Mouse (Mus musculus) CH12.LX (cell line): ENCODE measurements around the gene 4930535I16Rik.

ENCODE experiments used
- CHD2 ChIP-seq: IDR thresholded peaks from 2 replicates; pipeline ENCODE4 v1.6.1; 2011; ENCODE audit warnings: low read length, improper control_type of control experiment
- CTCF ChIP-seq, 2 experiments: IDR thresholded peaks in 1 of 2; conservative IDR thresholded peaks in 1 of 2; 2 replicates each; pipeline ENCODE4 v1.5.1; 2011 to 2012; ENCODE audit warnings: low read depth in 2 of 2, low read length in 2 of 2, improper control_type of control experiment in 1 of 2, inconsistent platforms in 1 of 2, mild to moderate bottlenecking in 1 of 2, moderate library complexity in 1 of 2
- ELF1 ChIP-seq: IDR thresholded peaks from 2 replicates; pipeline ENCODE4 v1.6.1; 2014; ENCODE audit warnings: low read depth, mild to moderate bottlenecking, inconsistent platforms, low read length, improper control_type of control experiment
- EP300 ChIP-seq: IDR thresholded peaks from 2 replicates; pipeline ENCODE4 v1.6.1; 2011; ENCODE audit warnings: low read length, improper control_type of control experiment
- HCFC1 ChIP-seq: IDR thresholded peaks from 2 replicates; pipeline ENCODE4 v1.6.1; 2012; ENCODE audit warnings: low read depth, mild to moderate bottlenecking, inconsistent platforms, low read length, improper control_type of control experiment
- MAX ChIP-seq: IDR thresholded peaks from 2 replicates; pipeline ENCODE4 v1.6.1; 2011; ENCODE audit warnings: low read length, improper control_type of control experiment
- MEF2A ChIP-seq: IDR thresholded peaks from 2 replicates; pipeline ENCODE4 v1.6.1; 2014; ENCODE audit warnings: low read depth, mild to moderate bottlenecking, inconsistent platforms, low read length, improper control_type of control experiment, borderline replicate concordance
- NRF1 ChIP-seq: IDR thresholded peaks from 2 replicates; pipeline ENCODE4 v1.6.1; 2014; ENCODE audit warnings: low read depth, mild to moderate bottlenecking, inconsistent platforms, low read length, improper control_type of control experiment, moderate library complexity
- POLR2A ChIP-seq: IDR thresholded peaks from 2 replicates; pipeline ENCODE4 v1.6.1; 2011; ENCODE audit warnings: low read depth, mild to moderate bottlenecking, improper control_type of control experiment, low read length
- RAD21 ChIP-seq: IDR thresholded peaks from 2 replicates; pipeline ENCODE4 v1.6.1; 2011; ENCODE audit warnings: low read depth, mild to moderate bottlenecking, low read length, improper control_type of control experiment, moderate library complexity
- TBP ChIP-seq: conservative IDR thresholded peaks from 2 replicates; pipeline ENCODE4 v1.6.1; 2011; ENCODE audit warnings: low read depth, low read length, improper control_type of control experiment

DNA sequence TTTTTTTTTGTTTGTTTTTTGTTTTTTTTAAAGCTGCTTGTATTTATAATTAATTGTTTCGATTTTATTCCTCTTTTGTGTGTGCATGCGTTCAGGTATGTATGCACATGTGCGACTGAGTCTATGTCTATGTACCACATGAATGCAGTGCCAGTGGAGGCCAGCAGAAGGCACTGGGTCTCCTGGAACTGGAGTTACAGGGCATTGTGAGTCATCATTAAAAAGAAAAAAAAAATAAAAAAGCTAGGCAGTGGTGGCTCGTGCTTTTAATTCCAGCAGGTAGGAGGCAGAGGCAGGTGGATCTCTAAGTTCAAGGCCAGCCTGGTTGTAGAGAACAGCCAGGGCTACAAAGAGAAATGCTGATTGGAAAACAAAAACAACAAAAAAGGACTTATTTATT is 12.2 kb upstream of the 4930535I16Rik start:
- TF ChIP-seq TBP (no peak), CHD2 (no peak), HCFC1 (no peak), POLR2A (no peak), RAD21 (no peak), EP300 (no peak), NRF1 (no peak), MEF2A (no peak), MAX (no peak), ELF1 (no peak), CTCF (conservative IDR thresholded peaks at IDR 0.05 in 1 of 2, IDR thresholded peaks at IDR 0.05 in 1 of 2; ENCODE audit: low read depth in 2 of 2, low read length in 2 of 2) (no peak)
